Mouse (Mus musculus): Measurements from ENCODE around the gene Enpp5. TPM values are rescaled to one million over a fixed set of nuclear protein-coding genes. Genes with fewer than 3 reads are reported as not detected.

The Enpp5 gene
- total RNA-seq, 2 experiments from 2014 or later: 10.6 to 30.9 TPM

DNA sequence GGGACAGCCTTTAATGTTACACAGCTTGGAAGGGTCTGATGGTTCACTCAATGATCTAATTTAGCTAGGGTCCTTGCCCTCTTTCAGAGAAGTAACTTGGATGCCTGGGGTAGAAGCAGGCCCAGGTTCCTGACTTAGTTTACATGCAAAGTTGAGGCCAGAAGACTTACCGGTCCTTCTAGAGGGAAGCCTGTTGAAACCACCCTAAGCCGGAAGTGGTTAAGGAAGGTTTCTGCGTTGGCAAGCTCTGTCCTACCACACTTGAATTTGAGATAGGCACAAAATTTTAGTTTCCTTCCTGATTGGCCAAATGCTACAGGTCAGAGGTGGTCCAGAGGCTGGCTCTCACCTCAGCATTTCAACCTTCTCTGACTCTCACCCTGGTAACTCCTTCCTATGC, 9.6 kb downstream of the Enpp5 start:
- ATAC-seq (replicated peaks; ENCODE audit: low FRiP score, low TSS enrichment, poor library complexity, severe bottlenecking): no peak; the same call in 1 of the 2 replicates

GRCm38 (mm10) chr17:44090916-44091315, 12.3 kb downstream of the Enpp5 start:
- ATAC-seq (replicated peaks; ENCODE audit: low FRiP score, low TSS enrichment, poor library complexity, severe bottlenecking): no peak

DNA sequence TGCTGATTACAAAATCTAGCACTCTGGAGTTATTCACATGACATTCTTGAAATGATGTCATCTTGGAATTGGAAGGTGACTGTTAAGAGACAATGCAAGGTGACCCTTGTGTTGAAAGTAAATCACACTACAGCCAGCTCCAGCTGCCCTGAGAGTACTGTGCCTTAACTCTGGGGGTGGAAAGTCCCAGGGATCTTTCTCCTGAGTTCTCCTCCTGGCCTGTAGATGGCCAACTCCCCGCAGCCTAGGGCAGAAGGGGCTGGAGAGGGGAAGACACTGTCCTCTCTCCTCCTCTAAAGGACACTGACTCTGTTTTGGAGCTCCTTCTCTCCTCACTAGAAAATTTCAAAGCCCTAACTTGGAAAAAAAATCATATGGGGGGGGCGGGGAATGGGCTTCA, 12.9 kb downstream of the Enpp5 start:
- no peak for ATAC-seq (replicated peaks; ENCODE audit: low FRiP score, low TSS enrichment, poor library complexity, severe bottlenecking)

DNA sequence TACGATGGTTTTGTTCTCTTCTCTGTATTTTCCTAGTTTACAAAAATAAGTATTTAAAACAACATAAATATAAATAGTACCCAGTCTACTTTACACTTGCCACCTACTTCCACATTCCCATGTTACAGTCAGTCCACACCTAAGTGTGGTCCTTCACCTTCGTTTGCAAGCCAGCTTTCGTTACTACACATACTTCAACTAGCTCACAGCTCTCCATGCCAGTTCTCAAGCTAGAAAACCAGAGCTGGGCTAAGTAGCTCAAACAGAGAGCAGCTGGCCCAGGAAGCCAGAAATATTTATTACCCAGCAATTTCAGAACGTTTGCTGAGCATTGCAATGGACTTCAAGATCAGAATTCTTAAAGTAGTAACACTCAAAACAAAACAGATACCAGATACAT, 21.9 kb downstream of the Enpp5 start:
- ATAC-seq (replicated peaks; ENCODE audit: low FRiP score, low TSS enrichment, poor library complexity, severe bottlenecking): no peak

GRCm38 (mm10) chr17:44100906-44101305, 22.3 kb downstream of the Enpp5 start:
- no peak for ATAC-seq (replicated peaks; ENCODE audit: low FRiP score, low TSS enrichment, poor library complexity, severe bottlenecking)

- ATAC-seq (replicated peaks; ENCODE audit: low FRiP score, low TSS enrichment, poor library complexity, severe bottlenecking): no peak
Measured at GRCm38 (mm10) chr17:44101961-44102360, 23.3 kb downstream of the Enpp5 start.

DNA sequence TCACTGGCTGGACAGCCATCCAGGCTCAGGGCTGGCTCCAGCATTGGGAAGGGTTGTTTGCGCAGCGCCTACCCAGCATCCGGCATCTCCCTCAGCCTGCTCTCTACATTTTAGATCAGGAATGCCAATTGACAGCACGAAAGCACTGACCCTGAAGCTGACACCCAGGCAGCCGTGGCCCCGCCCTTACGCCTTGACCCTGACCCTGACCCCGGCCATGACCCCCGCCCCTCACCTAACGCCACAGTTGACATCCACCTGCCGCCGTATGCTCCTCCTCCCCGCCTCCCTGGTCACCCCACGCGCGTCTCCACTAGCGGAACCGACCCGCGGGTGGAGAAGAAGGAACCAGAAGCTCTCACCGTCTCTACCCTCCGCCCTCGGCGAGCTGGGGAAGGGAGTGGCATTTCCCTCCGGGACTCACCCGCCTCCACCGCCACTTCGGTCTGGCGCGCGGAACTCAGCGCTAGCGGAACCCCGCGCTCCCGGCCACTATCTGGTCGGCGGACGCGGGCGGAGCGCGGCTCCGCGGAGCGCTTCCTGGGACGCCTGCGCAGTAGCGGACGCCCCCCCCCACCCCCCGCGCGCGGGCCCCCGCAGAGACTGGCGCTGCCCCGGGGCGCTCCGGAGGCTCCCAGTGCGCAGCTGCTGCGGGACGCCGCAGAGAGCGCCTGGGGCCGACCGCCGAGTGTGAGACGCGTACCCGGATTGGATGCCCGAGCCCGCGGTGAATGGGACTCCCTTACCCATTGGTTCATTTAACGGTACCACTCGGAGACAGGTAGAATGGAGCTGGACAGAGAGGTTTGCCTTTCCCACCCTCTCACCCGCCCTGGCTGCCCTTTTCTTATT, 26.9 kb downstream of the Enpp5 start, which contains the start of gene Enpp4:
TSS of gene Enpp4 (minus strand) at position 523 of the 852 bp plus-strand sequence.
- ATAC-seq (replicated peaks; ENCODE audit: low FRiP score, low TSS enrichment, poor library complexity, severe bottlenecking): peak; percentile 95

GRCm38 (mm10) chr17:44108331-44108730, 29.7 kb downstream of the Enpp5 start:
- ATAC-seq (replicated peaks; ENCODE audit: low FRiP score, low TSS enrichment, poor library complexity, severe bottlenecking): no peak

- ATAC-seq (replicated peaks; ENCODE audit: low FRiP score, low TSS enrichment, poor library complexity, severe bottlenecking): no peak; the same call in 1 of the 2 replicates
Measured at GRCm38 (mm10) chr17:44116584-44116983, 38.0 kb downstream of the Enpp5 start.

GRCm38 (mm10) chr17:44117721-44118120, 39.1 kb downstream of the Enpp5 start:
- ATAC-seq (replicated peaks; ENCODE audit: low FRiP score, low TSS enrichment, poor library complexity, severe bottlenecking): peak; percentile 58

GRCm38 (mm10) chr17:44118231-44118630, 39.6 kb downstream of the Enpp5 start:
- ATAC-seq (replicated peaks; ENCODE audit: low FRiP score, low TSS enrichment, poor library complexity, severe bottlenecking): 0 out of 2 replicates have a peak, but pooled peaks have one; percentile 30

DNA sequence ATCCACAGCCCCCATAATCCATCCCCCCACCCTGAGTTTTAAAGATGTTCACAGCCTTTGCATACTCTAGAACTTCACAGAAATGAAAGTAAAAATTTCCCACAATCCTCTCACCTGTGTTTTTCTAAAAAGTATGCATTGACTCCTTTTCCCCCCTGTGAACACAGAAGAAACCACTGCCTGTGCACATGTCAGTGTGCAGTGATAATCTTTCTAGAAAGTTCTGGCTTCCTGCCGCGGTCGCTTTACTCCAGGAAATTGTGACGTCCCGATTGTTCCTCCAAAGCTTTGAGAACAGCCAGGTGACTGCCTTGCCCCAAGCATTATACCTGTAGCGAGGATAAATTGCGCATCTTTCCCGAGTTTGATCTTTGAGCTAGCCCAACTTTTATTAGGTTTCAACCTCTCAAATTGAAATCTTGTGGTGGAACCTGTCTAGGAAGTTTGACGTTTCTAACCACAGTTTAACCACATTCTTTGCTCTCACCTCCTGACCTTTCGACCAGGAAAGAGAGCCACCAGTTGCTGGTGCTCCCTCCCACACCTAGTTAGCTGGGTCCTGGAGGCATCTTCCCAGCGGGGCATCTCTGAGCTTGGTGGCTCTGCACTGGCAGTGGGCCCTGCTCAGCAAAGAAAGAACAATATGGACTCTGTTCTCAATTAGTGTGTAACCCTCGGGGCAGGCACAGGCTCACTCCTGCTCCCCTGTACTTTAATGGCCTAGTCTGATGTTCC, 42.9 kb downstream of the Enpp5 start:
- no peak for ATAC-seq (replicated peaks; ENCODE audit: low FRiP score, low TSS enrichment, poor library complexity, severe bottlenecking)

DNA sequence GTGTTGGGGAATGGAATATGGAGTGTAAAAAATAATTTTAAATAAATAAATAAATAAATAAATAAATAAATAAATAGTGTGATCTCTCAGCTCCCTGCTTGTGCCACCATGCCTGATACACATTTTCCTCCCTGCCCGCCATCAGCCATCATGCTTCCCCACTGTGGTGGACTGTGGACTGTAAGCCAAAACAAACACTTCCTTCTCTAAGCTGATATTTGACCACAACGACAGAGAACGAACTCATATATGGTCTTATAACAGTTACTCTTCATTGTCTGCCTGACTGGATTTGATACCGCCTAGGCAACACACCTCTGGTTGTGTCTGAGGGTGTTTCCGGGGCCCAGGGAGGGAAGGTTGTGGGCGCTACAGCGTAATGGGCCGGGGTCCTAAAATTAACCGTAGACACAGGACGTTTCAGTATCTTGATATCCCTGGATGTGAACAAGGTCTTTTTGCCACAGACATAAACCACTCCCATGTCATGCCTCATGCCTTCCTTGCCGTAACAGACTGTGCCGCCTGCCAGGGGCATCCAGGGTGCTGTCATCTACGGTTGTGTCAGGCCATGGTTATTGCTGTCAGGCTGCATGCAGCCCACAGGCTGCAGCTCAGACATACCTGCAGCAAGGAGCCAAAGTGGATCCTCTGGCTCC, 50.6 kb downstream of the Enpp5 start:
- peak; percentile 58 for ATAC-seq (replicated peaks; ENCODE audit: low FRiP score, low TSS enrichment, poor library complexity, severe bottlenecking)

DNA sequence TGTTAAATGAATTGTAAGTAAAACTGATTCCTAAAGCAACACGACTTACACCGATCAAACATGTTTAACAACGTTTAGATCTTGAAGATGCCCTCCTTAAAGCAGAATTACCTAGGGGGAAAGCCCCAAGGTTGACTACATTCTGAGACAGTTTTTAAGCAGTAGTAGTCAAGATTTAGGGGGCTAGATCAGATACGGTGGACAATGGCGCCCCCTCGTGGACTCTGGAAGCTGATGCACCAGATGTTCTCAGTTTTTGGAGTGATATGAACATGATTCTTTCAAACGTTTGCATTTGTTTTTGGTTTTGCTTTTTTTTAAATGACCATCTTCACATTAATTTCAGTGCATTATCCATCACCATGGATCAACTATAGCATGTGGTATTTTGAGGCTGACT, 51.8 kb downstream of the Enpp5 start:
- ATAC-seq (replicated peaks; ENCODE audit: low FRiP score, low TSS enrichment, poor library complexity, severe bottlenecking): peak; percentile 65

- peak; percentile 54 for ATAC-seq (replicated peaks; ENCODE audit: low FRiP score, low TSS enrichment, poor library complexity, severe bottlenecking)
Measured at GRCm38 (mm10) chr17:44134106-44134505, 55.5 kb downstream of the Enpp5 start.

- no peak for ATAC-seq (replicated peaks; ENCODE audit: low FRiP score, low TSS enrichment, poor library complexity, severe bottlenecking)
Measured at GRCm38 (mm10) chr17:44134545-44134944, 55.9 kb downstream of the Enpp5 start.

DNA sequence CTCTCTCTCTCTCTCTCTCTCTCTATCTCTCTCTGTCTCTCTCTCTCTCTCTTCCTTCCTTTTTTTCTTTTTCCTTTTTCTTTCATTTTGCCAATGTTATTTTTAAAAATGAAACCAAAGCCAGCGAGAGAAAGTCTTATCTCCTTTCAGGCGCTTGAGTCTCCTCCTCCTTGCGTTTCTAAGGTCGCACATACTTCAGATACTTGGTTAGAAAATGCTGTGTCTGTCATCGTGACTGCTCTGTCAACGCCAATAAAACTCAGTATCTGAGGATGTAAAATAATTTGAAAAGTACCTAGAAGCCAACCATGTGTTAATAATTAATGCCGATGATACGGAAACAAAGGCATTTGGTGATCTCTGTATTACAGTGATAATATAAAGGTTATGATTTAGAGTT, 57.4 kb downstream of the Enpp5 start:
- ATAC-seq (replicated peaks; ENCODE audit: low FRiP score, low TSS enrichment, poor library complexity, severe bottlenecking): 0 out of 2 replicates have a peak, but pooled peaks have one; percentile 51
